Mouse (Mus musculus) retina, embryonic 14.5 days (tissue): ENCODE data around the gene Necap2.
A peak's percentile ranks its signal among the peaks of the same experiment; 100 is the strongest.

Experiments
- DNase-seq: peaks from one replicate; pipeline ENCODE4 v3.0.0-alpha.2; 2015; ENCODE audit warnings: low spot score

Necap2 gene

DNA sequence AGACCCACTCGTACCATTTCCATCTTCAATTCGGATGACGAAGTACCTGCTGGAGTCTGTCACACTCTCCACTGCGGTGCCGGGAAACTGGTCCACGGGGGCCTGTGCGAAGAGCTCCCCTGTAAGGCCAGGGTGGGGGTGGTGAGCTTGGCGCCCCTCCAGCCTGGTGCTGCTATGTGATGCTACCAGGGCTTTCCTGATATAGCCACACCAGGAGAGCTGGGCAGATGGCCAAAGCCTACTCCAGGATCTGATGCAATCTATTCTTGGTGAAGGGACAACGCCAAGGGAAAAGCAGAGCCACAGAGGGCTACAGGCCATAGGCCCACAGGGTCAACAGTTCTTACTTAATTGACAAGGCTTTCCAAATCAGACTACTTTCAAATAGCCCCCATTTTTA lies 4.5 kb downstream of the Necap2 start:
- DNase-seq: no peak

DNA sequence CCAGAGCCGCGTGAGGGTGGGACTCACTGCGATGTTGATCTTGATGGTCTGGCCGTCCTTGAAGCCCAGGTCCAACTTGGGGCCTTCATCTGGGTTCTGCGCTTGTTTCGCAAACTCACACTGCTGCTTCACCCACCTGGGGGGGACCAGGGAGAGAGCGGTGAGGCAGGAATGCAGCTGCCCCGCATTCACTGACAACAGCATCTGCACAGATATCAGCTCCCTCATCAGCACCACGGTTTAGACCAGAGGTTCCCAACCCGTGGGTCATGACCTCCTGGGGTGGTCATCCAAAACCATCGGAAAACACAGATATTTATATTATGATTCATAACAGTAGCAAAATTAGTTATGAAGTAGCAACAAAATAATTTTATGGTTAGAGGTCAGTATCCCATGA lies 5.7 kb downstream of the Necap2 start:
- DNase-seq: no peak

DNA sequence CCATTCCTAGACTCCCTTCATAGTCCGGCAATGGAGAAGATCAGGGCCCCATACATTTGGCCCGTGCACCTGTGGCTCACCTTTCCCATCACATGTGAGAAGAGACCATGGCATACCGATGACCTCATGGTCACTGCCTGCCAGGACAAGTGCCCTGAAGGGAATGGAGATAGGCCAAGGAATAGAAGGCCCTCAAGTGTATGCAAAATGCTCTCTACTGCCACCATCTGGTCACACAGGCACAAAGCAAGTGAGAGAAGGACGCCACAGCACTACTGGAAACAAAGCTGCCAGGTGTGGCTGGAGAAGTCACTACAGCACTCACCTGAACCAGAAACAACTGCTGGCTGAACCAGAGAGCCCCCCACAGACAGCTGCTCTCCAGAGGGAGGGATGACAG lies 8.4 kb downstream of the Necap2 start:
- no peak for DNase-seq

DNA sequence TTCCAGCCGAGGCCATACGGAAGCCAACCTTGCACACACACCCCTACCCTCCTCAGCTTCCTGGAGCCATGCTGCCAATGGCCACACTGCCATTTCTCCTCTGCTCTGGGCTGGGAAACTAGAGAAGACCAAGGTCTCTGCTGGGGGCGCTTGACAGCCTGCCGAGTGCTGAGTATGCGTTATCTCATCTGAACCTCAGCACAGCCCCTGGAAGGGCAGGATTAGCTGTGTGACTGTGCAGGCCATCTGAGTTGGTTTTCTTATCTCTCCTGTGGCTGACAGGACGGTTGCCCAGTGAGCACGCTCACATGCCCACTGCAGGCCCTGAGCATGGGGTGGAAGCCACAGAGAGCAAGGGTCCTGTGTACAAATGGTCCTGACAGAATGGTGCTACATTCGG lies 9.5 kb downstream of the Necap2 start:
- DNase-seq: no peak

DNA sequence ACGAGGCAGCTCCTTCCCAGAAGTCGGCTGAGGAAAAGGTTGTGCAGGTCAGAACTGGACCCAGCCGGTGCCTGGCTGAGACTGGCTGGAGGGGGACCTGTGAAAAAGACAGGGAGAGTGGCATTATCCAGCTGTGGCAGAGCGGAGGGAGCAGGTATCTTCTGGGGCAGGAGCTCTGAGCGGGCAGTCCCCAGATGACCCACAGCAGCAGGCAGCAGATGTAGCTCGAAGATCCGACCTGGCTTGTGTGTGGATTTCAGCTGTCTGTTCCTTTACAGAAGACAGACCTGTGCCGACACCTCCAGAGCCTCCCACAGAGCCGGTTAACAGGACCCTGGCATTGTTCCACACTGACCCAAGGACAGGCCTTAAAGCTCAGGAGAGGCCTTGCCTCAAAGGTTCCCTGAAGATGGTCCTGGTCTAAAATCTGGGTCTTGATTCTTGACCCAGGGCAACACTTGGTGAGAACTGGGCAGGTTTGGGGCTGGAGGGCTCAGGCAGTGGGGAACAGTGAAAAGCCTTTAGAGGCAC lies 10.6 kb downstream of the Necap2 start:
- DNase-seq: no peak

DNA sequence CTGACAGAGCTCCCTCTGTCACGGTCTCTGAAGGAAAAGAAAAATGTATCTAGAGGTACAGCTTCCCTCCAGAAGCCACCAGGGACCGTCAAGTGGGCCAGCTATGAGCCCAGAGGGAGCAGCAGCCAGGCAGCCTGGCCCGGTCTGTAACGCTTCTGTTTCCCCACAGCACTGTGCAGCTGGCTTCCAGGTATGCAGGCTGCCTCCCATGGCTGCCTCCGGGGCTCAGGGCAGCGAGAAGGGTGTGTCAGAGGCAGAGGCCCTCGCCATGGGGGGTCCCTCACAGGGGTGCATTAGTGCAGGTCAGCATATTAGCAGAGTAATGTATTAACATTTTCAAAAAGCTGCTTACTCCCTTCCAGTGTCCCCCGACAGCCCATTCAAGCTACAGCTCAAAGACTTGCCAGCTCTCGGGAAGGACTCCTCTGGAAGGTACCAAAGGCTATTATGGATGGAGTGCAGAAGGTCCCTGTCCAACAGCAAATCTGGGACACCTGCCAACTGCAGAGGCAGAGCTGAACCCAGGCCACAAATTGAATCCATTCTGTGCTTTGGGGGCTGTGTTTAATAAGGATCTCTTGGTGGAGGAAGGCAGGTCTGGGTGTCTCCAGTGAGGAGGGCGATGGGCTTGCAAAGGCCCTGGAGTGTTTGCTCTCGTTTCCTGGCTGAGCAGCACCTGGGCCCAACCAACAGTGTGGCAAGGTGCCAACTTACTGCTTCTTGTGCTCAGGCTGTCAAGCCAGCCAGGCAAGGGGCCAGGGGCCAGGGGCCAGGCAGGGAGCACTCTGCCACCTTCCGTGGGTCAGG lies 11.2 kb downstream of the Necap2 start:
- DNase-seq: no peak

DNA sequence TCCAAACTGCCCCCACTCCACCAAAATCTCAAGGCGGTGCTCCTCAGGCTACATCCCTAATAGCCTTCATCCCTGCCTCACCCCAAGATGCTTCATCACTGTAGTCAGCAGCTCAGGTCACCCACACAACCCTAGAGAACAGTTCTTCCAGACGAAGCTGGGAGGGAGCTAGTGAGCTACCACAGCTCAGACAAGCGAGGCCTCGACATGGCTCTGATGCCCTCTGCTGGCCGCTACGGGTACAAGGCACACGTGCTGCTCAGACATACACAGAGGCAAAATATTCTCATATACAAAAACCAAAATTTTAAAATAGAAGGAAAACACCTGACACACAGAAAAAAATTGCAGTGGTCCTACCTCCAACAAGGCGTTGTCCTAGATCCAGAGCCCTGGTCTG lies 13.0 kb downstream of the Necap2 start:
- peak; percentile 95 for DNase-seq

DNA sequence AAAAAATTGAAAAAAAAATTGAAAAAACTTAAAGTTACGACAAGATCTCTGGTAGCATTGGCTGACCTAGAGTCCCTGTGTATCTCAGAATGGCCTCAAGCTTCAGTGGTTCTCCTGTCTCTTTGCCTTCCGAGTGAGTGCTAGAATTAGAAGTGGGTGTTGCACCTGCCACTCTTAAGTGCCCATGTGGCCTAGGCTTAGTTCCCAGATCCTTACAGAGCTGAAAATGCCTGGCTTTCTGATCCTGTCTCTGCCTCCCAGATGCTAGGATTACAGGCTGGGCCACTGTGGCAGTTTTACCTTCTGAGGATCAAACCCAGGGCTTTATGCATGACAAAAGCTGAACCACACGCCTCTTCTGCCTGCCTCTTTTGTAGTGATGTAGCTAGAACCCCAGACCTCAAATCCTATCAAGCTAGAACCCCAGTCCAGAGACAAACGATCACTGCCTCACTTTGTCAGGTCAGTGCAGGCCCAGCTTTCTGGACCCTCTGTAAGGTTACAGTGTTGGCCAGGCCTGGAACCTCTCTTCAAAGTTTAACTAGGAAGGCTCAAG lies 14.0 kb downstream of the Necap2 start:
- DNase-seq: no peak

DNA sequence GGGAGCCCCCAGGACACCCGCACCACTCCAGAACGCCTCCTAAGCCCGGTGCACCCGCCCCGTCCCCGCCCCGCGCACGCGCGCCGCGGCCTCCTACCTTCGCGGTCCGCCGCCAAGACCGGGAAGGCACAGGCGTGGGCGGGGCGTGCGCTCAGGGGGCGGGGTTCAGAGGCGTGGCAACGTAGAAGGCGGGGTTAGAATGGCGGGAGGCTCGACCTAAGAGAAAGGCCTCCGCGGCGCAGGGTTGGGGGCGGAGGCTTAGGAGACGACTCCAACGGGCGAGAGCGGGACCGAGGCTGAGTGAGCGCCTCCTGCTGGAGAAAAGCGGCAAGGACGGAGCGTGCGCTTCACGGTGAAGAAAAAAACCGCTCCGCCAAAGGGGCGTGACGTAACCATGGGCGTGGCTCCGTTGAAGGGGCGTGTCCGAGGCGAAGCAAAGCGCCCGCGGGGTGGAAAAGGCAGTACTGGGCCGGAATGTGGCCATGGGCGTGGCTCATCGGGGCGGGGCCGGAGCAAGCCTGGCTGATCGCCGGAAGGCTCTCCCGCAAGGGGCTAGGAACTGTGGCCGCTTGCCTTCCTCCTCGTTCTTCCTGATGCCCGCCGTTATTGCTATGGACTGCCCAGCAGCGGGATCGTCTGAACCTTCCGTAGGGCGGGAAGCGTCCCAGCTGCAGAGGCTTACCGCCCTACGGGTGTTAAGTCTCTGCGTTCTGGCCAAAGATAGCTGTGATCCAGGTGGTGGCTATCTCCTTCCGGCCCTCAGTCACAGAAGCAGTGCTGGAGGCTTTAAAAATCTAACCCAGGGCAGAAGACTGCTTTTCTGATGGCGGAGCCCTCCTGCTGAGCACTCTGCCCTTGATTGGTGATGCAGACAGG lies 17.5 kb downstream of the Necap2 start, which contains the start of gene Crocc:
TSS of gene Crocc (minus strand) at position 125 of the 876 bp plus-strand sequence.
- peak; percentile 100 for DNase-seq

DNA sequence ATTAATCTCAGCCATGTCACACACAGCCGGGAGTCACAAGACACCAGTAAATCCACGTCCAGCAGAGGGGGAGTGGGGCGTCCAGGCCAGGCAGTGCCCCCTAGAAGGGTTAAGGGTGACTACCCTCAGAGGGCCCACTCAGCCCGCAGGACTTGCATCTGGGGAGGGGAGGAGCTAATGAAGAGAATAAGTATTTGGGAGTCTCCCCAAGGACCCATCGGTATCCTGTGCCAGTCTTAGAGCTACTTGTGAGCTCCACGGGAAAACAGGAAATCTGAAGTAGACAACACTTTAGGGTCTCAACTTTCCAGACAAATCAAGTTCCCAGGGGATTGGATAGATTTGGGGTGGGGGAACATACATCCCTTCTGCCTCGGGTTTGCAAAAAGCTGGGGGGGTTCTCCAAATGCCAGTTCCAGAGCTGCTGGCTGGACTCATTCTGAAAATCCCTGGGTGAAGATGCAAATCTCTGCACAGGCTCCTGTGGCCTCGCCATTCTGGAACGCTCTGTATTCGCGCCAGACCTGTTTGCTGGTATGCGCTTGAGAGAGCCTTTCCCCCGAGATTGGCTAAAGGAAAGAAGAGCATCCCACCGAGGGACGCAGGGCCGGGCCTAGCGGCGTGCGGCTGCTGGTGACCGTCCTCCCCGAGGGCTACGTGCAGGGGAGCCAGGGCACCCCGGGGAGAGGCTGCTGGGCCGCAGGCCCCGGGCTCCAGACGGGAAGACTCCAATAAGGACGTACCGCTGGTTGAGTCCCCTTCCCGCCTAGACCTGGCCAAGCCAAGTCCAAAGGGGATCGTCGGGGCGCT lies 18.3 kb downstream of the Necap2 start:
- DNase-seq: peak; percentile 16

DNA sequence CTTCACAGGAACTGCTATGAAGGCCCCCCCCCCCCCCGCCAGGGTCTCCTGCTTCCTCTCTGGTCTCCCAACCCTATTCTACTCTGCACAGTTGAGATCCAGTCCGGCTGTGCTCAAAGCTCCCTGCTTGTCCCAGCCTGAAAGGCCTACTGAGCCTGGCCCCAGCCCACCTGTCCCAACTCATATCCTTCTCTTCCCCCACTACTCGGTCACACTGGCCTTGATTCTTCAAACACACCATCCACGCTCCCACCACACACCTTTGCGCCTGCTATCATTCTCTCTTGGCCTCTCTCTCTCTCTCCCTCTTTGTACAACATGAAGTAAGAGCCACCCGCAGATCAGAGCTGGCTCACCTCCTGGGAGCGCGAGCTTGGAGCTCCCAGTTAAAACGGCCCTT lies 19.3 kb downstream of the Necap2 start:
- no peak for DNase-seq

DNA sequence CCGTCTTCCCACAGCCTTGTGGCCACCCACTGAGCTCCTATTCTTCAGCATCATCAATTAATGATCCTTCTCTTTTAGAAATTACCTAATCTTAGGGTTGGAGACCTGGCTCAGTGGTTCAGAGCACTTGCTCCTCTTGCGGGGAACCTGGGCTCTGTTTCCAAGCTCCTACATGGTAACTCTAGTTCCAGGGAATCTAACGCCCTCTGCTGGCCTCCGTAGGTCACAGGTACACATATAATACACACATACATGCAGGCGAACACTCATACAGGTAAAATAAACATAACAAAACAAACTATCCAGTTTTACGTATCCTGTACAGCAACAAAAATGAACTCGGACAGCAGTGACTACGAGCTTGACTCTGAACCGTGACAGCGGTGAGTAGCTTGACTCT lies 21.2 kb downstream of the Necap2 start:
- no peak for DNase-seq

DNA sequence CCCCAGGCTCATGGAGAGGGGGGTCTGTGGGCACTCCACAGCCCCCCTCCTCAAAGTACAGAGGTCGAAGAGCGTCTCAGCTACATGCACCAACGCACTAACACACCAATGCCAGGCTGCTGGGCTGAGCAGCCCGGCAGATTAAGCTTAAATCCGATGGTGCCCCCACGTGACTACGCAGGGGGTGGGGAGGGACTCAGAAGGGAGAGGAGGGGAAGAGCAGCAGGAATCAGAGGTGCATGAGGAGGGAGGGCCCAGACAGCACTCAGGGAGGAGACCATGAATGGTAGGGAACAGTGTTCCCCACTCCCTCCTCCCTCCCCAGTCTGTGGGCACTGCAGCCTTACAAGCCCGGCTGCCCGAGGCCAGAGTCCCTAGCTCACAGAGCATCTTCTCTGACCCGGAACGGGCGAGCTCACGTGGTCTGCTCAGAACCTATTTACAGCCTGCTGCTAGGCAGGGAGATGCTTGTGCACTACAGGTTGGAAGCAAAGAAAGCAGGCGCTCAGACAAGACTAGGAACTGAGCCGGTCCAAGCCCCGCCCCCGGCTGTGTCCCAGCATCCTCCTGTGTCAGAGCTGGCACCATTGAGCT lies 24.5 kb downstream of the Necap2 start:
- peak; percentile 70 for DNase-seq

DNA sequence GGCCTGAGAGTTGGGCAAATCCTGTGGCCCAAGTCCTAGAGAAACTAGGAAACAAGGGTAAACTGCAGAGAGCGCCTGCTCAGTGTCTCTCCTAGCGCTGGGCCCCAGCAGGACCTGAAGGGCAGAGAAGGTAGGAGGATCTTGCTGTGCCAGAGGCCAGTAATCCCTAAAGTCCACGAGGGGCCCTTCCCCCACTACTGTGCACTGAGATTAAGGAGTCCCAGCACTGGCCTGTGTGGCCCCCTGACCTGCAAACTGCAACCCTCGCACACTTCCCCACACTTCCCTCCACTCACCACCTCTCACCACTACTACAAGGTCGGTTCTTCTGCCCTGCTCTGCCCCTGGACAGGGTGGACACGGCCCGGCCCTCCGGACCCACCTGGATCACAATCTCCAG lies 25.0 kb downstream of the Necap2 start:
- no peak for DNase-seq

DNA sequence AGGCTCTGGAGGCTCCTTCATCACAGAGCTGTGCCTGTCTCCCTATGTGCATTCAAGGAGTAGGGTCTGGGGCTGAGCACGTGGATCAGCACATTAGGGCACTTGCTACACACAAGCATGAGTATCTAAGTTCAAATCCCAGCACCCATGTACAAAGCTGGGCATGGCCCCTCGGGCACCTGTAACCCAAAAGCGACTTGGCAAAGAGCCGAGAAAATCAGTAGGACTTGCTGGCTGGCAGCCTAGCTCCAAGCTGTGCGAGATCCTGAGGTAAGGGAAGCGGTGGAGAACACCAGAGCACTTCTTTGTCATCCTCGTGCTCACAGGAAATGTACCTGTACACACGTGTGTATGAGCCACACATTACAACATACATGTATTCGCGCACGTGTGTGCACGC lies 25.7 kb downstream of the Necap2 start:
- no peak for DNase-seq

DNA sequence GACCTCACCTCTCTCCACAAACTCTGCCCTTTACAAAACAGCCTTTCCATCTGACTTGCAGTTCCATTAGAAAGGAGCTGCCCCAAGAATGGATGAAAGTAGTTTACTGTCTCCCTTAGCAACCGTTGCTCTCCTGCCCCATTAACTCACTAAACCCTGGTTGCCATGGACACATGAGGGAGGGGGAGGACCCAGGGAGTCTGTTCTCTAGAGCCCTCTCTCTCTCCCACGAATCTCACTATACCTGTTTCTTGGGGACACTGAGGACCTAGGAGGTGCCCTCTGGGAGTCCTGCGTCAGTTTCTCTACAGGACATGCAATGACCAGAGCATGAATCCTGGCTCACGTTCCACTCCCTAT lies 28.7 kb downstream of the Necap2 start:
- DNase-seq: peak; percentile 76

DNA sequence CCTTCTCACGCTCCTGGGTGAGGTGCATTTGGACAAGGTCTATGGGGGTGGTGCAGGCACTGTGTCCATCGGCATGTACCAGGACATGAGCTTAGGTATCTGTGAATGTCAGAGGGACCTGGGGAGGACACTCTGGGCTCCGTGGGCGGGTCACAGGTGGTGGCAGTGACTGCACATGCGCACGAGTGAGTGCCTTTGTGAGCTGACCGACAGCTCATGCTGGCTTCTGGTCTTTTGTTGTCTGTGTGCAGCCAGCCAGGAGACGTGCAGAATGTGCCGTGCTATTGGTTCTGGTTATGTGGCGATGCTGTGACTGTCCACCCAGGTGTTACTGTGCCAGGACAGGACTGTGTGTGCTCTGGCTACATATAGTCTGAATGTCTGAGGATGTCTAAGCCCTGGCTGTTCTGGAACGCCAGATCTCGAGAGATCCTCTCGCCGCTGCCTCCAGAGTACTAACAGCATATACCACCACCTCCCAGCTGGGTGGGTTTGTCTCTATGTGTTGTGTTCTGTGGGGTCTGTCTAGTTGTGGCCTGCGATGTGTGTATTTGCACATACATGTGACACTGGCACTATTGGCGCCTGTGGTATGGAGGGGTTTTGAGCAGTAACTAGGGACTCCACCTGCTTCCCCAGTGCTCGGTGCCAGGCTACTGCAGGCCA lies 29.2 kb downstream of the Necap2 start:
- peak; percentile 63 for DNase-seq

DNA sequence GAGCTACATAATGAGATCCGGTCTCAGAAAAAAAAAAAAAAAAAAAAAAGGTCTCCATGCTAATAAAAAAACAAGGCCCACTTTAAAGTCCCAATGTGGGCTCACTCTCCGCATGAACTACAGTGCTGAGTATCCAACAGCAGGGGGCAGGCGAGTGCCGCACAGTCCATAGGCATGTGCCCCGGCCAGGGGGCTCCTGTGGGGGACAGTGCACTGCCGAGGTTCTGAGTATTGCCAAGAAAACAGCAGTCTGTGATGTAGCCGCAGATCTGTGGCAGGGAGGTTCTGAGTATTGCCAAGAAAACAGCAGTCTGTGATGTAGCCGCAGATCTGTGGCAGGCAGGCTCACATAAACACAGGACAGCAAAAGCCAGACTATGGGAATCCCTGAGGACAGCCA lies 33.3 kb downstream of the Necap2 start:
- peak; percentile 88 for DNase-seq

DNA sequence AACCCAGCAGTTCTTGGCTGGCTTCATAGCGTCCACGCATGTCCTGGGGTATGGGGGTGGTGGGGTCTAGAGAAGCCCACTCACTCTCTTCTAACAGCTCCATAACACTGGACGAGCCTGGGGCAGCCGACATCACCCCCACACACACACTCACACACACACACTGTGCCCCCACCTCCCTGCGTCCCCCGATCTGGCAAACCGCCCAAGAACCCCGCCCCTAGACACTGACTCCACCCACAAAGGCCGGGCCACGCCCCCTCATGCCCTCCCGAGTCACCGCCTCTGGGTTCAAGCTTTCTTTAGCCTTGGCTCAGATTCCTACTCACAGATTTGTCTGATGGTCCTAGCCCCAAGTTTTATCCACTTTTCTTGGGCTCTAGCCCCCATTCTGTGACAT lies 37.0 kb downstream of the Necap2 start:
- no peak for DNase-seq

DNA sequence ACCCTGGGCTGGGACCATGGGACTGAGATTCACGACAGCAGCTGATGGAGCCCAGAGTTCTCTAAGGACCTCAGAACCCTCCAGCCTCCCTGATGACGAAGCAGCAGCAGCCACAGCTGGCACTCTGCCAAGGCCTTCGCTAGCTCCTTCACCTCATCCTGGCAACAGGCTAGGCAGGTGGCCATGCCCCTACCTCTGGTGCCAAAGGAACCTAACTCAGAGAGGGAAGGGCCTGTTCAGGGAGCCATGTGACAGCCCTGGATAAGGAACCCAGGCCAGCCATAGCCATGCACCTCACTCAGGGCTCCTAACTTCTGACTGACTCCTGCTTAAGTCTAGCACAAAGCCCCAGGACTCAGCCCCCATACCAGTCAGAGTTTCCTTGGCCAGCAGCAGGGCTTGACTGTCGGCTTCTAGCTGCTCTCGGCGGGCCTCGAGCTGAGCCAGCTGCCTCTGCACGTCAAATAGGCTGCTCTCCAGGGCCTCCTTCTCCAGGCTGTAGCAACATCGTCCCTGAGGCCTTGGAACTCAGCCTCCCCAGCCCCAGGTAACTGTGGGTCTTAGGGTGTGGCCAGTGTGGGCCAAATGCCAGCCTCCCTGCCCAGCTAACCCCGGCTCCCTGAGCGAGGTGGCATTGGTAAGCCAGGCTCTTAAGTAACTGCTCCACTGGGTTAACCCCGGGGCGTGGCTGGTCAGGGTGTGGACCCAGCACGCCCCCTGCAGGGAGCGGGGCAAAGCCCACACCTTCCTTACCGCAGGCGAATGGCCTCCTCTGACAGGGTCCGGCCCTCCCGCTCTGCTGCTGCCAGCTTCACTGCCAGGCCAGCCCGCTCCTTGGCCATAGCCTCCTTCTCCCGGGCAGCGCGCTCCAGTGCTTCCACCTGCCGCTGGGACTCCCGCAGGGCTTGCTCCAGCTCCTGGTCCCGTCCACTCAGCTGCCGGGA lies 44.3 kb downstream of the Necap2 start:
- DNase-seq: no peak
